Mouse (Mus musculus): ENCODE measurements around the gene Thada.

The Thada gene

DNA sequence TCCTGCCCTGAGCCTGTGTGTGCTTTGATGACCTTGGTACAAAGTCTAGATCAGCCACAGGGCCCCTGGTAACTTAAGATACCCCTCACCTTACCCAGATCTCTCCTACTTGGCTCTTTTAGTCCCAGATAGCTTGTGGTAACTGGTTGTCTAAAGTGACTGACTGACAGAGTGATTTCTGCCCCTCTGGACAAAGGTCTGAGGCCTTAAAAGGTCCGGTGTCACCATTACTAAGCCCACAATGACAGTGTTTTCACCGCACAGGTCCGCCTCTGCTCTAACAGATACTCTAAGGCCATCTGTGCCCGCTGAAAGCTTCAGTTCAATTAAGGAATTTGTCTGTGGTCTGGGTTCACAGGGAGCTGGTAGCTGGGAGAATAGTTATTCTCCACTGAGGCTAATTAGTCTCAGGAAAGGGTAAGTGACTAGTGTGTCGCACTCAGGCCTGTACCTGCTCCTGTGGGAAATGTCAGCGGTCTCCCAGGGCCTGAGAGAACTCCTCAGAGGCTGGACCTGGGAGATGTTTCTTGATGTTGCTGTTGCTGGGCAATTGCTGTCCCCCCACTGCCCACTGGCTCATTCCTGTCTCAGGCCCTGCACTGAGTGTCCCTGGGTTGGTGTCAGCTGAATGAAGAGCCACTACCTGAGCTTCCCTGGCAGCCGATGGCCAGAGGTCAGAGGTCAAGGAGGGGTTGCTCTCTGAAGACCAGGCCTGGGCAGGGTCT, 319.4 kb downstream of the Thada start:
- DNase-seq (ENCODE audit: low spot score in 2 of 2): no peak

DNA sequence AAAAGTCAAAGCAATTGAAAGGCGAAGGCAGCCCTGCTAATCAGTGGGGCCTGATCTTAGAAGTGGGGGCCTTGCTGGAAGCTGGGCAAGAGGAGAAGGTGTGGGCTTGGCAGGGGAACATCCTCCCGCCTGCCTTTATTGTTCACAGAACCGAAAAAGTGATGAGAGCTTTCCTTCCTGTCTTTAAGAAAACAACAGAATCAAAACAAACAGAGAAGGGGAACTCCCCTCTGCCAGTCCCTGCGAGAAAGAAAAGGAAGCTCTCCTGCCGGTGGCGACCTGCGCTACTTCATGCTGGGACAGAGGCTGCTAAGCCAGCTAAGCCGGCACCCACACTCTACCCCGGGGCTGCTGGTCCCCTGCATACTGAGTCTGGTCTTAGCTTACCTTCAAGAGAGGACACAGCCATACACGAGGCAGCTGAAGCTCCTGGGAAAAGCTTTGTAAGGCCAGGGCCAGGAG, 320.1 kb downstream of the Thada start:
- no peak for DNase-seq (ENCODE audit: low spot score in 2 of 2)

DNA sequence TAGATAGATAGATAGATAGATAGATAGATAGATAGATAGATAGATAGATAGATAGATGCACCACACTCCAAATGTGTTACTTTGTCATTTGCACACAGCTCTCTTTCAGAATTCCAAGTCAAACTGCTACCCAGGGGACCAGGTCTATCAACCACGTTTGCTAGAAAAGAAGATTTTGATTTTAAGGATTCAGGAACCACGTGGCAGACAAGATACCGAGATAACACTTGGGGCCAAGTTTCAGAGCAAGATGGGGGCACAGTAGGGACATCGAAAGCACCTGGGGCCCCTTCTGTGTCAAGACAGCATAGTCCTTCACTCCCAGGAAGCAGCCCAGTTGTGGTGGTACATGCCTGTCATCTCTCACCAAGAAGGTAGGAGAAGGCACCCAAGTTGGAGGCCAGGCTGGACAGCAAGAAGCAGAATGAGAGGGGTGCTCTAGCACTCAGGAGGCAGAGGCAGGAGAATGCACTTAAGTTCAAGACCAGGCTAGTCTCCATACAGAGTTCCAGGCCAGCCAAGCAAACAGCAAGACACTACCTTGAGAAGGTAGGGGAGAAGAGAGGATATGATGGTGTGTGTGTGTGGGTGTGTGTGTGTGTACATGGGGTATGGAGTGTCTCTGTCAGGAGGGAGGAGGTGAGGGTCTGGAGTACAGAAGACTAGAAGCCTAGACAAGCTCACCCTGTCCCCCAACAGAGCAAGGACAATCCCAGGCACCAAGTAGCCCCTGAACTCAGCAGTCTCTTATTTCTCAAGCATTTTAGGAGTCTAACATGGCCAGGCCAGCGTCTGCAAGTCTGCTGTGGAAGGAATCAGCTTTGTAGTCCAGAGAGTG, 321.0 kb downstream of the Thada start:
- no peak for DNase-seq (ENCODE audit: low spot score in 2 of 2)

DNA sequence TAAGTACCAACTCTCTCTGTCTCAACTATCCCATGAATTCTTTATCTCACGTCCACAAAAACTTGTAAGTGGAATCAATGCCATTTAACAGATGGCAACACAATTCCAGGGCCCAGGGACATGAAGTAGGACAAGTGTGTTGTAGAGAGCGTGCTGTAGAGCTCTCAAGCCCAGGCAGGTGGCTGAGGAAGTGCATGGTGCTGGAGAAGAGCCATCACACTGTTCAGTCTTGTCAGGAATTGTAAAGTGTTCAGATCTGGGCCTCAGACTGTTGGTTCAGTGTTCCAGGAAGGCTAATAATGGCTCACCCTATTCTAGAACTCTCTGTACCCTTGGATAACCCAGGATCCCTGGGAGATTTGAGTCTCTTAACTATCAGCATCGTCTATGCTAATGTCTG, 321.9 kb downstream of the Thada start:
- no peak for DNase-seq (ENCODE audit: low spot score in 2 of 2)

DNA sequence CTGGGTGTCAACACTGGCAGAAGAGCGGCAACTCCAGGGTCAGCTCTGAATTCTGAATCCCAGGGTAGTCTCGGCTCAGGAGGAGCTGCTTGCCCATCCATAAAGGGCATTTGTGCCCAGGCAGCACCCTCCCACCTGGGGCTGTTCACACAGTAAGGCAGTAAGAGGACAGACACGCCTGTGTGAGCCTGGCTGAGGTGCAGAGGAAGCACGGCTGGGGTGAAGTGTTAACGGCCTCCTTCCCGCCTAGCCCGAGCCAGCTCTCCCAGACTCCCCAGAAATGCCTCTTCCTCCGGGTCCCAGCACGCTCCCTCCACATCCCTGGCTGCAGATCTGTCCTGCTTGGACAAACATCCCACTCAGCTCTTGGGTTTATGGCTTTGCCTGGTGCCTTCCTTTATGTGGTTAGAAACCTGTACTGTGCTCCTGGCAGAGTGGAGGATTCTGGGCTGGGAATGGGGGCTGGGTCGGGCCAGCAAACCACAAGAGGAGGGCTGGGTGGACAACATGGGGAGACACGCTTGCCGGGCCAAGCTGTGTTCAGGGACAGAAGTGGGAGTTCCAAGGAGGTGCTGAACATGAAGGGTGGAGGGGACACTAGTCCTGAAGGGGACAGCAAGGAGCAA, 322.7 kb downstream of the Thada start:
- no peak for DNase-seq (ENCODE audit: low spot score in 2 of 2)

DNA sequence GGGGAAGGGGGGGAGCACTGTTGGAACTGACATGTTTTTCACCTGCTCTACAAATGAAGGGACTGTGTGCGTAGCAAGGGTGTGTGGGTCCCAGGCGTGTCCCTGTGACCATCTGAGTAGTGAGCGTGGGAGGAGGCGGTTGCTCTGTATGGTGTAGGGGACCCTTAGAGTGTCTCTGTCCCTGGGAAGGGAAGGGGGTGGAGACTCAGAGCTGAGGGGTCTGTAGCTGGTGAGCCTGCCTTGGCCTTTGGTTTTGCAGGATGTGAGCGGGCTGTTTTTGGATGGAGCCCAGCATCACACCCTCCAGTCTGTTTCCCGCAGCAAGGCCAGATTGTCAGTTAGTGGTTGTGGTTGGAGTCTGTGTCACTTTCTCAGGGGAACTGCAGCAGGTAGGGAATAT, 324.3 kb downstream of the Thada start:
- no peak for DNase-seq (ENCODE audit: low spot score in 2 of 2)

DNA sequence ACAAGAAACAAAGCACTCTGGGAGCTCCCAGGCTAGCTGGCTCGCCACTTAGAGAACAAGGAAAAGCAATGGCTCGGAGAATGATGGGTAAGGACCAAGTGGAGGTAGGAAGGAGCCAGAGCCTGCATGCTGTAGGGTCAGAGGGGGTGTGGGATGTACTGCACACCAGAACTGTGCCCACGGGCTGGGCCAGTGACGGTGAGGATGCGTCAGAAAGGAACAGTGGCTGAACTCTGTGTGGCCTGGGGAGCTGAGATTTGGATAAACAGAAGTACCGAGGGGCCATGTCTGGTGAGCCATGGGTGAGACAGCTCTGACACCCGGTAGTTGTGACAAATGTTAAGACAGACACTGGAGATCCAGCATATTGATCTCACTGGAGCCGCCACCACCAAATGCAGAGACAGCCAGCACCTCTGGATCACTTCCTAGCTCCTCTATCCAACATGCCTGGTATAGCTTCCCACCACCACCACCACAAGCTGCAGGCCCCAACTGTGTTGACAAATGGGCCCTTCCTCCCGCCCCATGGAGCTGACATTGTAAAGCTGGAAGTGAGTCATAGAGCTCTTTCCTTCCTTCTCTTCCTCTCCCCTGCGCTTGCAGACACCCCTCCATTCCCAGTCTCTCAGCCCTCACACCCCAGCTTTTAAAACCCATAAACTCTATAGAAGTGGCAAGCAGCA, 325.0 kb downstream of the Thada start:
- DNase-seq (ENCODE audit: low spot score in 2 of 2): no peak
